11 mouse cellular contexts compared by ENCODE assay signal in the genomic region with DNA sequence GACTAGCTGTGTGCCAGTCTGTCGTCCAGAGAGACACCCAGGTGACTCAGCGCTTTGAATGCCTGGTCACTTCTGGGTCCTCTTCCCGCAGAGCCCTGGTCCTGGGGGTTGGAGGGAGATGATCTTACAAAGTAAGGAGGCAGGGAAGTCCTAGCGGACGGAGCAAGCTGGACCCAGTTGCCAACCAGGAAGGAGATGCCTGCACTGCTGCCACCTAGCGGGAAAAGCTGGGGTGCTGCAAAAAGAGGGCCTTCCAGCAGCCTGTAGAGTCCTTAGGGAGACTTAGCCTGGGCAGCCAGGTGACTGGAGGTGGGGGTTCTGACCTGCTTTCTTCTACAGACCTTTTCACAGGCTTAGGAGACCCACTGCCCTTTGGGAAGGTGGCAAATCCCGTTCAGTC. TPM values are rescaled to one million over a fixed set of nuclear protein-coding genes. Genes with fewer than 3 reads are reported as not detected.
DNase-seq lines count a peak whose midpoint lies in the region; ATAC-seq and TF ChIP-seq lines count a peak whose summit lies in the region.
"Had no signal": no experiment of that assay in that cellular context is flagged by ENCODE, and none has a peak within 500 bp of the region (broad histone marks: within the 10 kb centered on the region; RNA-seq: fewer than 3 reads in every experiment).

No protein-coding gene starts in this region.

- no peak overlapping the region for H3K4me3 ChIP-seq in embryonic facial prominence, embryonic 14.5 days (ENCODE audit: low read depth, low read length)
- no peak overlapping the region for H3K4me3 ChIP-seq in liver, embryonic 14.5 days (ENCODE audit: insufficient read depth in 1 of 2, low read depth in 2 of 2, low read length in 2 of 2)
- peak overlapping the region; percentile 70 for H3K4me3 ChIP-seq in neural tube, embryonic 15.5 days (replicated peaks)
- H3K4me3 ChIP-seq: heart, embryonic 15.5 days; stomach, embryonic 15.5 days had no signal

- peak; percentile 68 for TF ChIP-seq CTCF in liver, embryonic 14.5 days (IDR thresholded peaks at IDR 0.05; ENCODE audit: low read depth)

- H3K4me1 ChIP-seq in embryonic facial prominence, embryonic 14.5 days (ENCODE audit: control insufficient read depth, insufficient read depth, low read length), result peaks cover 11% of the 10 kb centered on the region; the same call in 1 of the 2 replicates
- no peaks in the 10 kb centered on the region for H3K4me1 ChIP-seq in liver, embryonic 14.5 days (replicated peaks; ENCODE audit: control insufficient read depth in 2 of 2, insufficient read depth in 2 of 2, low read length in 1 of 2)
- H3K4me1 ChIP-seq in neural tube, embryonic 15.5 days, result peaks cover 56% of the 10 kb centered on the region

- no peak for ATAC-seq in embryonic facial prominence, embryonic 14.5 days (ENCODE audit: low read depth)
- ATAC-seq in liver, embryonic 14.5 days (ENCODE audit: insufficient read depth), result no peak
- 0 out of 2 replicates have a peak, but pooled peaks have one; percentile 16 for ATAC-seq in neural tube, embryonic 15.5 days (ENCODE audit: low FRiP score)
- ATAC-seq in megakaryocyte, adult 5-6 weeks (ENCODE audit: poor library complexity, severe bottlenecking), result no peak

- peaks cover 53% of the 10 kb centered on the region for H3K27me3 ChIP-seq in embryonic facial prominence, embryonic 14.5 days (replicated peaks; ENCODE audit: control insufficient read depth, insufficient read depth, low read length)
- H3K27me3 ChIP-seq in liver, embryonic 14.5 days (ENCODE audit: control insufficient read depth, insufficient read depth, low read length), result peaks cover 46% of the 10 kb centered on the region
- no peaks in the 10 kb centered on the region for H3K27me3 ChIP-seq in neural tube, embryonic 15.5 days (replicated peaks)
- H3K27me3 ChIP-seq: CH12.LX had no signal

- no peak overlapping the region for H3K9ac ChIP-seq in embryonic facial prominence, embryonic 14.5 days (ENCODE audit: low read depth, low read length)
- no peak overlapping the region for H3K9ac ChIP-seq in liver, embryonic 14.5 days (replicated peaks)
- 0 out of 2 replicates have a peak overlapping the region, but pooled peaks have one; percentile 94 for H3K9ac ChIP-seq in neural tube, embryonic 15.5 days (replicated peaks)
- H3K9ac ChIP-seq: heart, embryonic 15.5 days; stomach, embryonic 15.5 days had no signal

- no peaks in the 10 kb centered on the region for H3K36me3 ChIP-seq in embryonic facial prominence, embryonic 14.5 days (ENCODE audit: control insufficient read depth, insufficient read depth, low read length)
- H3K36me3 ChIP-seq in liver, embryonic 14.5 days (replicated peaks; ENCODE audit: control insufficient read depth, insufficient read depth, low read depth), result no peaks in the 10 kb centered on the region
- no peaks in the 10 kb centered on the region for H3K36me3 ChIP-seq in neural tube, embryonic 15.5 days
- H3K36me3 ChIP-seq: heart, embryonic 15.5 days; stomach, embryonic 15.5 days had no signal

- no peak for TF ChIP-seq EP300 in liver, embryonic 14.5 days (IDR thresholded peaks at IDR 0.05; ENCODE audit: low read depth)

- intact Hi-C loops in heart, postnatal 10 days (cut with DNase I), result loop anchor here (1.0 to 2.0 kb wide), 2 partner anchors 309 to 954 kb away; no protein-coding TSS in a partner anchor

- 0% methylated on average over 7 of the region's 7 CpGs for WGBS in embryonic facial prominence, embryonic 14.5 days
- 2% methylated on average over 7 of the region's 7 CpGs for WGBS in liver, embryonic 14.5 days (ENCODE audit: insufficient replicate concordance)
- 3% methylated on average over 7 of the region's 7 CpGs for WGBS in neural tube, embryonic 15.5 days

- no peak overlapping the region for H3K27ac ChIP-seq in embryonic facial prominence, embryonic 14.5 days (replicated peaks; ENCODE audit: low read depth, low read length)
- H3K27ac ChIP-seq in liver, embryonic 14.5 days, result no peak overlapping the region
- H3K27ac ChIP-seq in neural tube, embryonic 15.5 days (replicated peaks), result 0 out of 2 replicates have a peak overlapping the region, but pooled peaks have one; percentile 94
- H3K27ac ChIP-seq: heart, embryonic 15.5 days; stomach, embryonic 15.5 days had no signal

- H3K9me3 ChIP-seq in embryonic facial prominence, embryonic 14.5 days (ENCODE audit: control insufficient read depth, low read length), result no peaks in the 10 kb centered on the region
- H3K9me3 ChIP-seq in liver, embryonic 14.5 days (ENCODE audit: control insufficient read depth, low read length), result no peaks in the 10 kb centered on the region
- H3K9me3 ChIP-seq in neural tube, embryonic 15.5 days (replicated peaks), result no peaks in the 10 kb centered on the region
- H3K9me3 ChIP-seq: heart, embryonic 15.5 days; stomach, embryonic 15.5 days had no signal

- no peak overlapping the region; the same call in 1 of the 2 replicates for H3K4me2 ChIP-seq in embryonic facial prominence, embryonic 14.5 days (ENCODE audit: low read depth, low read length)
- H3K4me2 ChIP-seq in liver, embryonic 14.5 days (ENCODE audit: low read depth), result no peak overlapping the region
- peak overlapping the region; percentile 81 for H3K4me2 ChIP-seq in neural tube, embryonic 15.5 days
- H3K4me2 ChIP-seq: heart, embryonic 15.5 days; stomach, embryonic 15.5 days had no signal

- DNase-seq in thymus, postnatal 4 days, result peak; percentile 36
- DNase-seq in thymus, postnatal 25 days, result no peak
- DNase-seq in embryonic facial prominence, embryonic 14.5 days (ENCODE audit: low spot score), result peak; percentile 57
- DNase-seq in heart, postnatal 10 days, result peak; percentile 63 to 79
- peak; percentile 89 for DNase-seq in kidney, postnatal 4 days
- no peak for DNase-seq in liver, embryonic 14.5 days (ENCODE audit: low read depth in 3 of 3, low spot score in 3 of 3)

RNA-seq across cellular contexts. Expression of a gene that starts 1.8 kb away (rescaled TPM):
- polyA plus RNA-seq in embryonic facial prominence, embryonic 14.5 days (2014; fragmentation: Nextera tagmentation; extraction: Ambion mirVana), result 0.59 and 0.65 TPM in 2 replicates
- total RNA-seq in heart, postnatal 10 days (2021), result under 1 TPM; 0.07 to 0.29 TPM
- 0.17 and 0.38 TPM in 2 replicates for polyA plus RNA-seq in liver, embryonic 14.5 days (2012; rRNA removed)
- 0.15 and 0.22 TPM in 2 replicates for polyA plus RNA-seq in liver, embryonic 14.5 days (2014; fragmentation: Nextera tagmentation; extraction: Ambion mirVana)
- polyA plus RNA-seq in neural tube, embryonic 15.5 days (2015; fragmentation: Nextera tagmentation; extraction: Ambion mirVana), result 23.9 and 26.5 TPM in 2 replicates
- not detected in 2 replicates for total RNA-seq in megakaryocyte, adult 5-6 weeks (2015)
- total RNA-seq in megakaryocyte, adult 5-6 weeks (2017), result not detected in 2 replicates
- total RNA-seq: CH12.LX had no signal

Comparison
In these comparisons a context has a peak if more than half of its experiments do, and no peak if none do; other contexts are left out.
1. DNase-seq: peak in thymus, postnatal 4 days (single experiment), embryonic facial prominence, embryonic 14.5 days (single experiment), heart, postnatal 10 days (2 of 2) and kidney, postnatal 4 days (2 of 2); none in thymus, postnatal 25 days (single experiment) and liver, embryonic 14.5 days (0 of 3).
2. RNA of a gene that starts 1.8 kb away (polyA plus RNA-seq): 23.9 to 26.5 TPM in neural tube, embryonic 15.5 days; 0.59 to 0.65 TPM in embryonic facial prominence, embryonic 14.5 days and 0.15 to 0.38 TPM in liver, embryonic 14.5 days; every median in the first group is over 10 times any median in the second.